Mouse (Mus musculus): ENCODE results near the gene Sema6c. TPM values are rescaled to one million over a fixed set of nuclear protein-coding genes. Genes with fewer than 3 reads are reported as not detected.

The Sema6c gene
- polyA plus RNA-seq, 1 experiment from 2014 or later, result 15.2 TPM

- no peak for ATAC-seq
- 2% methylated on average over 9 of the region's 9 CpGs for WGBS
Measured at GRCm38 (mm10) chr3:95161618-95162344, 1.5 kb downstream of the Sema6c start.

GRCm38 (mm10) chr3:95162345-95162628, 2.0 kb downstream of the Sema6c start:
- Histone ChIP-seq H3K36me3 (ENCODE audit: control insufficient read depth, insufficient read depth, low read length) (peaks cover 20% of the 10 kb centered on the region), H3K4me3 (ENCODE audit: low read length) (peak overlapping the region; percentile 82), H3K27ac (ENCODE audit: low read depth, low read length) (peak overlapping the region; percentile 31; the same call in 1 of the 2 replicates), H3K4me1 (ENCODE audit: control insufficient read depth, insufficient read depth, low read depth, low read length) (peaks cover 36% of the 10 kb centered on the region), H3K9ac (ENCODE audit: low read depth, low read length) (peak overlapping the region; percentile 86), H3K27me3 (replicated peaks; ENCODE audit: control insufficient read depth, insufficient read depth, low read length) (no peaks in the 10 kb centered on the region), H3K9me3 (ENCODE audit: control insufficient read depth, low read length) (no peaks in the 10 kb centered on the region), H3K4me2 (ENCODE audit: low read length) (peak overlapping the region; percentile 77)
- 13% methylated on average over 2 of the region's 2 CpGs for WGBS
- ATAC-seq, result no peak

More at GRCm38 (mm10) chr3:95161618-95162344, 1.5 kb downstream of the Sema6c start:
- no peaks in the 10 kb centered on the region for H3K9me3 ChIP-seq (ENCODE audit: control insufficient read depth, low read length)
- H3K27me3 ChIP-seq (replicated peaks; ENCODE audit: control insufficient read depth, insufficient read depth, low read length), result no peaks in the 10 kb centered on the region
- peaks cover 15% of the 10 kb centered on the region for H3K36me3 ChIP-seq (ENCODE audit: control insufficient read depth, insufficient read depth, low read length)
- peak overlapping the region; percentile 86 for H3K9ac ChIP-seq (ENCODE audit: low read depth, low read length)
- H3K4me2 ChIP-seq (ENCODE audit: low read length), result peak overlapping the region; percentile 77
- H3K4me3 ChIP-seq (ENCODE audit: low read length), result peak overlapping the region; percentile 82
- peak overlapping the region; percentile 82 for H3K27ac ChIP-seq (ENCODE audit: low read depth, low read length)
- peaks cover 36% of the 10 kb centered on the region for H3K4me1 ChIP-seq (ENCODE audit: control insufficient read depth, insufficient read depth, low read depth, low read length)

DNA sequence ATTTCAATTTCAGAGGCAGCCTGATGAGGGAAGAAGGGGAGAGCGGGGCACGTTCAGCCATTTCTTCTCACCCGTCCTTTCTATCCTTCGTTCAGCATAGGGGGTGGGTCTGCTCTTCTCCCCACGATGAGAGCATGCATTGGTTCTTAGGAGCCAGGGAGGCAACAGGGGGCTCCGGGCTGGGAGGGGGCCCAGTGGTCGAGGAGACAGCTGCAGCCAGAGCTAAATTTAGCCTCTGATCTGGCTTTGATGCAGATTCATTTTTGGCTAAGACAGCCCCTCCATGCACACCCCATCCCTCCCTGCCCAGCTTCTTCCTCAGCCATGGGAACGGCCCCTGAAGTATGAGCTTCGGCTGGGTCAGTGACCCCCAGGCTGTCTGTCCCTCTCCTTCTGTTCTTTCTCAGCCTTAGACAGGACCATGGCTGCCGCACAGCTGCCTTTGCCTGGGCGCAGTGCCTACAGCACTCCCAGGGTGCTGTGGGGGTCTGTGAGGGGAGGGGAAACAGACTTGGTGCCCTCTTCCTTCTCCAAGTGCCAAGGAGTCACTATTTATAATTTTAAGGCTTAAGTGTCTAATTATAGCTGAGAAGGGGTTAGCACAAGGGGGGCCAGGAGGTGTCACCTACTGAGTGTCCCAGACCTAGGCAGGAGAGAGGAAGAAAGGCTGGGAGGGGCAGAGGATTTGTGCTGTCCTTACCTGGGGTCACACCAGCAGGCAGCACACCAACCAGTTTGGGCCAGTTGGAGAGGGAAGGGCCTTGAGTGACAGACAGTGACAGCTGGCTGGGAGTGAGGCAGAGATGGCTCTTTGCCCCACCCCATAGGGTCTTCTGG, 3.4 kb downstream of the Sema6c start:
- H3K4me3 ChIP-seq (ENCODE audit: low read length), result peak overlapping the region; percentile 8; the same call in 1 of the 2 replicates
- H3K27me3 ChIP-seq (replicated peaks; ENCODE audit: control insufficient read depth, insufficient read depth, low read length), result no peaks in the 10 kb centered on the region
- H3K36me3 ChIP-seq (ENCODE audit: control insufficient read depth, insufficient read depth, low read length), result peaks cover 31% of the 10 kb centered on the region
- peaks cover 36% of the 10 kb centered on the region for H3K4me1 ChIP-seq (ENCODE audit: control insufficient read depth, insufficient read depth, low read depth, low read length)
- WGBS, result 38% methylated on average over 11 of the region's 11 CpGs
- no peak for ATAC-seq
- peak overlapping the region; percentile 11; the same call in 1 of the 2 replicates for H3K27ac ChIP-seq (ENCODE audit: low read depth, low read length)
- H3K9ac ChIP-seq (ENCODE audit: low read depth, low read length), result 0 out of 2 replicates have a peak overlapping the region, but pooled peaks have one; percentile 3
- H3K9me3 ChIP-seq (ENCODE audit: control insufficient read depth, low read length), result no peaks in the 10 kb centered on the region
- peak overlapping the region; percentile 77 for H3K4me2 ChIP-seq (ENCODE audit: low read length)

- Histone ChIP-seq H3K4me3 (ENCODE audit: low read length) (no peak overlapping the region), H3K4me1 (ENCODE audit: control insufficient read depth, insufficient read depth, low read depth, low read length) (peaks cover 36% of the 10 kb centered on the region), H3K9me3 (ENCODE audit: control insufficient read depth, low read length) (no peaks in the 10 kb centered on the region), H3K27ac (ENCODE audit: low read depth, low read length) (no peak overlapping the region), H3K9ac (ENCODE audit: low read depth, low read length) (no peak overlapping the region), H3K36me3 (ENCODE audit: control insufficient read depth, insufficient read depth, low read length) (peaks cover 37% of the 10 kb centered on the region), H3K4me2 (ENCODE audit: low read length) (no peak overlapping the region; the same call in 1 of the 2 replicates), H3K27me3 (replicated peaks; ENCODE audit: control insufficient read depth, insufficient read depth, low read length) (no peaks in the 10 kb centered on the region)
- ATAC-seq, result no peak
- 72% methylated on average over 5 of the region's 5 CpGs for WGBS
Measured at GRCm38 (mm10) chr3:95164256-95164550, 3.9 kb downstream of the Sema6c start.

DNA sequence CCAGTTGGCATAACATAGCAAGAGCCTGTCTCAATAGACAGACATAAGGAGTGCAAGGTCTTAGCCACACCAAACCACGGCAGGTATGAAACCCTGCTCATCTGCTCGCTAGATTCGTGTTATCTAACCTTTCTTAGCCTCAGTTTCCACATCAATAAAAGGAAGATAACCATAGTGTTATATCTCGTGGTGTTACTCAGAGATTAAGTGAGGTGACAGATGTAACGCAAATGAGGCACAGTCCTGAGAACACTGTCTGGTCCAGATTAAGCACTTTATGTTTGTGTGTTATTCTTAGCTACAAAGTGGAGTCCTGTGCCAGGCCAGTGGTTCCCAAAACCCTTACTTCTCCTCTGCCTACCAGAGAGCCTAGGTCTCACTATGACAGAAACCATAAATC, 4.6 kb downstream of the Sema6c start:
- 86% methylated on average over 5 of the region's 5 CpGs for WGBS
- Histone ChIP-seq H3K4me2 (ENCODE audit: low read length) (no peak overlapping the region), H3K9me3 (ENCODE audit: control insufficient read depth, low read length) (no peaks in the 10 kb centered on the region), H3K27me3 (replicated peaks; ENCODE audit: control insufficient read depth, insufficient read depth, low read length) (no peaks in the 10 kb centered on the region; the same call in 1 of the 2 replicates), H3K4me3 (ENCODE audit: low read length) (no peak overlapping the region), H3K27ac (ENCODE audit: low read depth, low read length) (no peak overlapping the region), H3K36me3 (ENCODE audit: control insufficient read depth, insufficient read depth, low read length) (peaks cover 43% of the 10 kb centered on the region), H3K4me1 (ENCODE audit: control insufficient read depth, insufficient read depth, low read depth, low read length) (peaks cover 30% of the 10 kb centered on the region), H3K9ac (ENCODE audit: low read depth, low read length) (no peak overlapping the region)
- no peak for ATAC-seq

DNA sequence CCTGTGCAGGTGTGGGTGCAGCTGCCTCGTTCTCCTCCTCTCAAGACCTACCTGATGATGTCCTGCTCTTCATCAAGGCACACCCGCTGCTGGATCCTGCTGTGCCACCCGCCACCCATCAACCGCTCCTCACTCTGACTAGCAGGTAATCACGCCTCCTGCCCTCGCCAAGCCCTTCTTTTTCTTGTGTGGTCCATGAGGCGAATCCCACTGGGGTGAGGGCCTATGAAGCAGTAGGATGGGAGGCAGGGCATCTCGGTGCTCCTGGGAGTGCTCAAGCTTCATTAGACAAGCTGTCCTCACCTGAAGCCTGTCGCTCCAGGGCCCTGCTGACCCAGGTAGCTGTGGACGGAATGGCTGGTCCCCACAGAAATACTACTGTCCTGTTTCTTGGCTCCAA, 9.7 kb downstream of the Sema6c start:
- no peak for ATAC-seq
- Histone ChIP-seq H3K4me3 (ENCODE audit: low read length) (no peak overlapping the region), H3K27me3 (replicated peaks; ENCODE audit: control insufficient read depth, insufficient read depth, low read length) (peaks cover 6% of the 10 kb centered on the region), H3K4me1 (ENCODE audit: control insufficient read depth, insufficient read depth, low read depth, low read length) (peaks cover 8% of the 10 kb centered on the region; the same call in 1 of the 2 replicates), H3K9me3 (ENCODE audit: control insufficient read depth, low read length) (no peaks in the 10 kb centered on the region), H3K27ac (ENCODE audit: low read depth, low read length) (no peak overlapping the region), H3K4me2 (ENCODE audit: low read length) (no peak overlapping the region), H3K9ac (ENCODE audit: low read depth, low read length) (no peak overlapping the region), H3K36me3 (ENCODE audit: control insufficient read depth, insufficient read depth, low read length) (peaks cover 65% of the 10 kb centered on the region)
- 89% methylated on average over 10 of the region's 10 CpGs for WGBS

- no peak overlapping the region for H3K9ac ChIP-seq (ENCODE audit: low read depth, low read length)
- H3K36me3 ChIP-seq (ENCODE audit: control insufficient read depth, insufficient read depth, low read length), result peaks cover 60% of the 10 kb centered on the region
- no peak overlapping the region for H3K4me3 ChIP-seq (ENCODE audit: low read length)
- no peak overlapping the region for H3K27ac ChIP-seq (ENCODE audit: low read depth, low read length)
- H3K4me2 ChIP-seq (ENCODE audit: low read length), result no peak overlapping the region
- WGBS, result 65% methylated on average over 5 of the region's 6 CpGs
- H3K4me1 ChIP-seq (ENCODE audit: control insufficient read depth, insufficient read depth, low read depth, low read length), result peaks cover 8% of the 10 kb centered on the region; the same call in 1 of the 2 replicates
- H3K9me3 ChIP-seq (ENCODE audit: control insufficient read depth, low read length), result no peaks in the 10 kb centered on the region
- no peak for ATAC-seq
- H3K27me3 ChIP-seq (replicated peaks; ENCODE audit: control insufficient read depth, insufficient read depth, low read length), result peaks cover 6% of the 10 kb centered on the region
Measured at GRCm38 (mm10) chr3:95171105-95171504, 10.8 kb downstream of the Sema6c start.

- peaks cover 6% of the 10 kb centered on the region for H3K27me3 ChIP-seq (replicated peaks; ENCODE audit: control insufficient read depth, insufficient read depth, low read length)
- no peak for ATAC-seq
- no peak overlapping the region for H3K4me3 ChIP-seq (ENCODE audit: low read length)
- no peak overlapping the region for H3K27ac ChIP-seq (ENCODE audit: low read depth, low read length)
- H3K36me3 ChIP-seq (ENCODE audit: control insufficient read depth, insufficient read depth, low read length), result peaks cover 50% of the 10 kb centered on the region
- WGBS, result 20% methylated on average over 71 of the region's 84 CpGs
- H3K4me2 ChIP-seq (ENCODE audit: low read length), result no peak overlapping the region; the same call in 1 of the 2 replicates
- no peaks in the 10 kb centered on the region for H3K9me3 ChIP-seq (ENCODE audit: control insufficient read depth, low read length)
- peaks cover 8% of the 10 kb centered on the region; the same call in 1 of the 2 replicates for H3K4me1 ChIP-seq (ENCODE audit: control insufficient read depth, insufficient read depth, low read depth, low read length)
- no peak overlapping the region; the same call in 1 of the 2 replicates for H3K9ac ChIP-seq (ENCODE audit: low read depth, low read length)
Measured at GRCm38 (mm10) chr3:95172526-95173255, 12.4 kb downstream of the Sema6c start.
